Mouse (Mus musculus) c-Kit-positive CD71-positive TER-119-negative erythroid progenitor cells, embryonic 14.5 days (primary cell): ENCODE results near the gene Sucla2.
"Not testable (repeated sequence)": the region's sequence is repeated elsewhere in the genome, so short reads cannot be mapped to it uniquely, and the experiment has no call there.

Experiments used
- DNase-seq: peaks from one replicate; pipeline ENCODE4 v3.0.0-alpha.2; 2013; ENCODE audit warnings: low read depth

The Sucla2 gene

GRCm38 (mm10) chr14:73509765-73510423 is 15.2 kb upstream of the Sucla2 start, which contains the start of gene Med4:
Gene Med4 (plus strand): TSS chr14:73510025.
- peak; percentile 86 for DNase-seq

DNA sequence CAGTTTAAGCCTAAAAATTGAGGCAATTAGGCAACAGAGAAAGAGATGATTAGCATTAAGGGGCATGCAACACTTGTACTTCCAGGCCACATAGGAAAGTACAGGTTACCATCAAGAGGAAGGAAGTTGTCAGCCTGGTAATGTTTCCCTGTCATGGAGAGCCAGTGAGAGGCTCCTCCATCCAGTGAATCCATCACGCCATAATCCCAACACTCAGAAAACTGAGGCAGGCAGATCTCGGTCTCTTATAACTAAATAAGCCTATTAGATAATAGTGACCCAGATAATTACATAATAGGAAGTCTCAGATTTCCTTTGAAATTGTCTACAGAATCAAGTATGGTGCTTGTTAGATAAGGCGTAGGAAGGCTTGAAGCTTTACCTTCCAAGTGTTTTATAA is 983 bp upstream of the Sucla2 start:
- no peak for DNase-seq

DNA sequence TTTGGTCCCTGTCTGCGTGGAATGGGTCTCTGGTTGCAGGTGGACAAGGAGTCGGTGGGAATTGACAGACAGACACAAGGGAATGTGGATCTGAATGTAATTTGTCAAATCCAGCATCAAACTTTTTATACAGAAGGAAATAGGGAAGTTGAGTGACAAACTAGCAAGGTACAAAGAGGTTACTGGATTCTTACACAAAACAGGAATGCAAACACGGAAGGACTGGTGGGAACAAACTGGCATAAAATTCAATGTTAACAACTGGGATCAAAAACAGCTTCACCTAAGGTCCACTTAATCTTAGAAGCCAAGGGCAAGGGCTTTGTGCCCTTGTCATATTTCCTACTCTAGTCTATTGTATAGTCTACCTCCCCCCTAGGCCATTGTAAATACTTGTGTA is 3.5 kb downstream of the Sucla2 start:
- not testable (repeated sequence) for DNase-seq

- DNase-seq: no peak
Observed at GRCm38 (mm10) chr14:73533755-73534465, 8.8 kb downstream of the Sucla2 start.

DNA sequence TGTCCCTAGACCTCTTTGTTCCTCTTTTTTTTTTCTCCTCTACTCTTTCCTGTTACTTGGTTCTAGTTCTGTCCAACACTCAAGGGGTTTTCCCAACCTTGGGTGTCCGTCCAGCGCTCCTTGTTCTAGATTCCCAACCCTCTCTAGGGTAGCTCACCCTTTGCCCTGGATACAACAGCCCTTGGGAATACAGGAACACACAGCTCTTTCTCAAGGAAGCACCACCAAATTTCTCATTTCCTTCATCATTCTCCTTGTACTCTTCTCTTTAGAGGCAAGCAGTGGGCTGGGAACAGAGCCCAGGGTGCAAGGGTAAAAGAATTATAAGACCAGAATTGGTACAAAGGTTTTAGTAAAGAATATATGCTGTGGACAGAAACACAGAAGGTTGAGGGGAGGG is 10.5 kb downstream of the Sucla2 start:
- DNase-seq: no peak

DNA sequence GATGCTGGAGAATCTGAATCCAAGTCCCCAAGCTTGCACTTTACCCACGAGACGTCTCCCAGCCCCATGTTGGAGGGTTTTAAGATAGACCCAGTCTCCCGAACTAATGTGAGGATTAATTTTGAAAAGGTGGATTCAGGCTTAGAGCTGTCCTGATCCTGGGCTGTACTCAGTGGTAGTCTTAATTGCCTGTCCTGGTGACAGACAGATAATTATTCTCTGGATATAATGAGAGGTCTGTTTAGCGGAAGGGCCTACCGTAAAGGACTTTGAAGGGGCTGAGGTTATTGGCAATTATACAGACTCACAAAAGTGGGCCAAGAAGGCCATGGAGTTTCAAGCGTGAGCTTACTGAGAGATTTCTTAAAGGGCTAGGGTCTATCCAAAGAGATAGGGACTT is 18.7 kb downstream of the Sucla2 start:
- DNase-seq: no peak

GRCm38 (mm10) chr14:73547034-73547433 is 21.9 kb downstream of the Sucla2 start:
- no peak for DNase-seq

- DNase-seq: no peak
Observed at GRCm38 (mm10) chr14:73548051-73548450, 22.9 kb downstream of the Sucla2 start, which contains the start of gene Nudt15. Gene Nudt15 (minus strand): TSS chr14:73548242.

- no peak for DNase-seq
Observed at GRCm38 (mm10) chr14:73550291-73550690, 25.2 kb downstream of the Sucla2 start.

GRCm38 (mm10) chr14:73550732-73551131 is 25.6 kb downstream of the Sucla2 start:
- DNase-seq: no peak

DNA sequence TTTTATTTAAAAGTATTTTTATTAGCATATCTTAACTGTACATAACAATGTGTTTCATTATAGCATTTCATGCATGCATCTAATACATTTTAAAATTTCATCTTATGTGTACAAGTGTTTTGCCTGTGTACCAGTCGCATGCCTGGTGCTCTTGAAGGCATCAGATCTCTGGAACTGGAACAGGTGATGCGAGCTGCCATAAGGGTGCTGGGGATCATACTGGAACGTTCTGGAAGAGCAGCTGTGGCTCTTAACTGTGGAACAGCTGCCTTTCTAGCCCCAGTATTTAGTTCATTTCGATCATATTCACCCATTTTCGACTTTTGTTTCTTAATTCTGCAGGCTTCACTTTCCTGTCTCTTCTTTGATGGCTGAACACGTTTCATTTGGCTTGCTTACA is 26.0 kb downstream of the Sucla2 start:
- no peak for DNase-seq

- DNase-seq: peak; percentile 85
Observed at GRCm38 (mm10) chr14:73552341-73553121, 27.4 kb downstream of the Sucla2 start.

DNA sequence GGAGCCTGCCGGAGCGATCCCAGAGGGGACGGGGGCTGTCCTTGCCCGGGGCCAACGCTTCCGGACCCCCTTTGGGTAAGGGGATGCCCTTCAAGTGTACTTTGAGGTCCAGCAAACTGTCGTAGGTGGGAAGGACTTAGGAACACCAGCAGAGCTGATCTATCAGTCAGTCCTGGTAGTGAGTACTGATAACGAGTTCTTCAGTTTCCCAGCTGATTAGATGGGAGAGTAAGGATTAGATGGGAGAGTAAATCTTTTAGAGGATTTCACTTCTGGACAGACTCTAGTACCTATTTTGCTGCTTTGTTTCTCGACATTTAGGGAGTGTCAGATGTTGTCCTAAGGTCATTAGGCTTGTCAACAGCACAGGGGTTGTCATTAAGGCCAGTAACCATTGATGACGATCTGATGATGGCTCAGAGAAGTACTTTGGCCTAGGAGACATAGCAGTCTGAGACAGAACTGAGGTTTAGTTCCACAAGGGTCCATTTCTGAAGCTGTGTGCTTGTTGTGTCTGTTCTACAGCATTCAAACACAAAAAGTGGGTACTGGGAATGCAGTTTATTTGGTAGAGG is 28.1 kb downstream of the Sucla2 start:
- DNase-seq: no peak

- DNase-seq: not testable (repeated sequence)
Observed at GRCm38 (mm10) chr14:73569831-73570230, 44.7 kb downstream of the Sucla2 start.

- no peak for DNase-seq
Observed at GRCm38 (mm10) chr14:73571143-73571542, 46.0 kb downstream of the Sucla2 start.

- DNase-seq: no peak
Observed at GRCm38 (mm10) chr14:73574053-73574452, 48.9 kb downstream of the Sucla2 start.

DNA sequence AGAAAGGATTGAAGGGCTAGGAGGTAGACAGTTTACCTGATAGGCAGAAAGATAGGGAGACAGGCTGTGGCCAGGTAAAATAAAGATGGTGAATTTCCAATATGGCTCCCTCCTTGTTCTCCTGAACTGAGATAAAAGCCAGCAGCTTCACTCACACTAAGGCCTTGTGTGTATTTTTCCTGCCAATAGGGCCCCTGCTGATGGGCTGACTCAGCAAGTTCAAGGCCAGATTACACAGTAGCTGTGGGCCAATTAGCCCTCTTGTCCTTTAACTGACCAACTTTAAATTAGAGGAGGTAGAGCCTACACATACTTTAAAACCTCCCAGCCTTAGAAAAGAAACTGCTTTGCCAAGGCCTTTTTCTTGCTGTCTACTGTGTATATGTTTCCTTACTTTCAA is 51.2 kb downstream of the Sucla2 start:
- no peak for DNase-seq

DNA sequence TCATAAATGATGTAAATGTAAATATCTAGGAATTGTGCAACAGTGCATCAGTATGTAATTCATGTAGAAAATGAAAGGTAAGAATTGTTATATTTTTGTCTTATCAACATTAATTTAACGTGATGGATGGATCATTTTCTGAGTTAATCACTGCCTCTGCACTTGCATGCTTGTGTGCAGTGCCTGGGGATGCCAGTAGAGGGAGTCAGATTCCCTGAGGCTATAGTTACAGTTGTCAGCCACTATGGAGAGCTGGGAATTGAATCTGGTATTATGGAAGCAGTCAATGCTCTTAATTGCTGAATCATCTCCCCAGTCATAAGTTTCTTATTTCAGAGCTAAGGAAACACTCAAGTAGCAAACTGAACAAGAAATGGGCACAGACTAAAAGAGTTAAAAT is 63.0 kb downstream of the Sucla2 start:
- DNase-seq: no peak

- DNase-seq: no peak
Observed at GRCm38 (mm10) chr14:73592166-73592565, 67.0 kb downstream of the Sucla2 start.

GRCm38 (mm10) chr14:73599720-73600119 is 74.6 kb downstream of the Sucla2 start:
- peak; percentile 32 for DNase-seq

DNA sequence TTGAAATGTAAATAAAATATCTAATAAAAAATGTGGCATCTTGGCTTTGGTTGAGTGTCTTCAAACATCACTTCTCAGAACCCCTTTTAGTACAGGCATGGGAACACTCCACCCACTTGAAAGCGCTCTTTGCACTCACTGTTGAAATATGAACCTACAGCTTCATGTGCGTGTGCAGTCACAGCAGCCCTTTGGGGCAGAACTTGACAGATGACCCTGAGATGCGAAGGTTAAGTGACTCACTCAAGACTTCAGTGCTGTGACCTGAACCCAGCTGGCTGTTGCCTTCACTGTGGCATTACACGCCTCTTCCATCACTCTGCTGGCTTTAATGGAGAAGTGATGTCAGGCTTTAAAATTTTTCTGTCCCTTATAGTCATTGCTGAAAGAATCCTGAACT is 82.6 kb downstream of the Sucla2 start:
- no peak for DNase-seq

DNA sequence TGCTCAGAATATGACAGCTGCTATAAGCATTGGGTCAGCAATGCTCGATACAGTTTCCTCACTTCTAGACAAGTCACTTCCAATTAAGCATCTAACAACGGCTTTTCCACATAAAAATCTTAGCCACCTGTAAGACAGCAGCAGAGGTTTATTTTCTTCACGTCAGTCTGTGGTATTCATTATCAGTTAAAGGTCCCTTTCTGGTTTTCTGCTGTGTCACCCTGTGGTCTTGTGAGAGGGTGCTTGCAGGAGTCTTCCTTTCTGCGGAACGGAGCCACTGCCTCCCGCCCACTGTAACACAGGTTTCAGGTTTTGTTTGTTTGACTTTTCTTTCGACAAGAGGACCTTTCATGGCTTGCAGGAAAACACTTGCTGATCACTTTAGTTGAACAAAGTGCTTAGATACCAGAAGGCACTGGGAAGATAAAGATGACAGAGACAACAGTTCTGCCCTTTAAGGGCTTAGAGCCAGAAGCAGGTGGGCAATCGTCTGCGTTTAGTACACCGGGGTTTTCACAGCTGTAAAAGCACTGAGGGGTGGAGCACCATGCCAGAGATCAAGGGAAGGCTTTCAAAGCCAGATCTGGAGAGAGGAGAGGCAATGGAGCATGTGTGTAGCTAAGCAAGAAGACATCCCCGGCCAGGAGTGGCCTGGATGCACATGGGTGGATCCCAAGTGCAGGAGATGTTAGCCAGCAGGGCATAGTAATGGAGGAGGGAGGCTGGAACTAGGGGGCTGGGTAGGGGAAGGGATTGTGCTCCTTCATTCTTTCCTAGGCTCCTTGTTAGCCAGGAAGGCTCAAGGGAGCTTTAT is 83.8 kb downstream of the Sucla2 start:
- DNase-seq: no peak
